Mouse (Mus musculus): ENCODE results near the gene Zfp775.

Gene Zfp775

GRCm38 (mm10) chr6:48627511-48627924 is 25.7 kb downstream of the Zfp775 start:
- in situ Hi-C loops (cut with MboI; ENCODE audit: low sequenced_read_pairs), result no loop called here

- in situ Hi-C loops (cut with MboI; ENCODE audit: low sequenced_read_pairs), result no loop called here
Measured at GRCm38 (mm10) chr6:48628377-48628776, 26.5 kb downstream of the Zfp775 start.

GRCm38 (mm10) chr6:48628808-48629660 is 27.2 kb downstream of the Zfp775 start:
- in situ Hi-C loops (cut with MboI; ENCODE audit: low sequenced_read_pairs), result no loop called here

- in situ Hi-C loops (cut with MboI; ENCODE audit: low sequenced_read_pairs), result no loop called here
Measured at GRCm38 (mm10) chr6:48629661-48630034, 27.8 kb downstream of the Zfp775 start.

- in situ Hi-C loops (cut with MboI; ENCODE audit: low sequenced_read_pairs), result no loop called here
Measured at GRCm38 (mm10) chr6:48630831-48631230, 29.0 kb downstream of the Zfp775 start.

- in situ Hi-C loops (cut with MboI; ENCODE audit: low sequenced_read_pairs), result no loop called here
Measured at GRCm38 (mm10) chr6:48635105-48635504, 33.2 kb downstream of the Zfp775 start.

GRCm38 (mm10) chr6:48636515-48636914 is 34.7 kb downstream of the Zfp775 start:
- in situ Hi-C loops (cut with MboI; ENCODE audit: low sequenced_read_pairs), result no loop called here

GRCm38 (mm10) chr6:48637811-48638500 is 36.1 kb downstream of the Zfp775 start:
- in situ Hi-C loops (cut with MboI; ENCODE audit: low sequenced_read_pairs), result no loop called here

GRCm38 (mm10) chr6:48638553-48638952 is 36.7 kb downstream of the Zfp775 start:
- in situ Hi-C loops (cut with MboI; ENCODE audit: low sequenced_read_pairs), result no loop called here

GRCm38 (mm10) chr6:48641391-48641790 is 39.5 kb downstream of the Zfp775 start:
- in situ Hi-C loops (cut with MboI; ENCODE audit: low sequenced_read_pairs), result no loop called here

GRCm38 (mm10) chr6:48642764-48643292 is 41.0 kb downstream of the Zfp775 start:
- in situ Hi-C loops (cut with MboI; ENCODE audit: low sequenced_read_pairs), result no loop called here

GRCm38 (mm10) chr6:48645660-48646308 is 43.9 kb downstream of the Zfp775 start:
- in situ Hi-C loops (cut with MboI; ENCODE audit: low sequenced_read_pairs), result loop anchor here (5.0 kb wide), 1 partner anchor 122 kb away; no protein-coding TSS in a partner anchor

GRCm38 (mm10) chr6:48646309-48646690 is 44.4 kb downstream of the Zfp775 start:
- in situ Hi-C loops (cut with MboI; ENCODE audit: low sequenced_read_pairs), result loop anchor here (5.0 kb wide), 1 partner anchor 121 kb away; no protein-coding TSS in a partner anchor

GRCm38 (mm10) chr6:48646995-48647394 is 45.1 kb downstream of the Zfp775 start, which contains the start of gene Gimap8:
Gene Gimap8, plus strand, starts transcription at chr6:48647234.
- in situ Hi-C loops (cut with MboI; ENCODE audit: low sequenced_read_pairs), result loop anchor here (5.0 kb wide), 1 partner anchor 120 kb away; no protein-coding TSS in a partner anchor

GRCm38 (mm10) chr6:48647611-48648010 is 45.7 kb downstream of the Zfp775 start:
- in situ Hi-C loops (cut with MboI; ENCODE audit: low sequenced_read_pairs), result loop anchor here (5.0 kb wide), 1 partner anchor 120 kb away; no protein-coding TSS in a partner anchor

GRCm38 (mm10) chr6:48648779-48649178 is 46.9 kb downstream of the Zfp775 start:
- in situ Hi-C loops (cut with MboI; ENCODE audit: low sequenced_read_pairs), result loop anchor here (5.0 kb wide), 1 partner anchor 119 kb away; no protein-coding TSS in a partner anchor

- in situ Hi-C loops (cut with MboI; ENCODE audit: low sequenced_read_pairs), result loop anchor here (10.0 kb wide), 1 partner anchor 305 kb away; no protein-coding TSS in a partner anchor
Measured at GRCm38 (mm10) chr6:48650041-48650440, 48.2 kb downstream of the Zfp775 start.

- in situ Hi-C loops (cut with MboI; ENCODE audit: low sequenced_read_pairs), result loop anchor here (10.0 kb wide), 1 partner anchor 296 kb away; no protein-coding TSS in a partner anchor
Measured at GRCm38 (mm10) chr6:48658721-48659120, 56.9 kb downstream of the Zfp775 start.

GRCm38 (mm10) chr6:48664750-48665149 is 62.9 kb downstream of the Zfp775 start:
- in situ Hi-C loops (cut with MboI; ENCODE audit: low sequenced_read_pairs), result no loop called here

- in situ Hi-C loops (cut with MboI; ENCODE audit: low sequenced_read_pairs), result no loop called here
Measured at GRCm38 (mm10) chr6:48665471-48665870, 63.6 kb downstream of the Zfp775 start.

GRCm38 (mm10) chr6:48666159-48666586 is 64.3 kb downstream of the Zfp775 start:
- in situ Hi-C loops (cut with MboI; ENCODE audit: low sequenced_read_pairs), result no loop called here
